Mouse (Mus musculus) heart, postnatal 36 days (tissue): Measurements from ENCODE around the gene Rbmx2. TPM values are rescaled to one million over a fixed set of nuclear protein-coding genes. Genes with fewer than 3 reads are reported as not detected.

ENCODE experiments used
- DNase-seq, 2 experiments: peaks; one replicate each; pipeline ENCODE4 v3.0.0; 2021 to 2022
- intact Hi-C: fragments of 180-260 bp; cut with DNase I; formaldehyde crosslinking; loops from one replicate; pipeline ENCODE4 v1.15.1; 2025
- total RNA-seq, 2 experiments: library from RNA; stranded (reverse); gene quantifications; 2 replicates each; pipeline ENCODE4 v1.2.3; 2021

Rbmx2 gene
- total RNA-seq, result 1 to 10 TPM; 1.5 to 2.6 TPM

GRCm38 (mm10) chrX:48694864-48695371 is at the start of gene Rbmx2:
TSS of gene Rbmx2 (plus strand) at chrX:48695004.
- peak; percentile 87 for DNase-seq
- intact Hi-C loops, result loop anchor here (10.0 kb wide), 1 partner anchor 590 kb away; the partner anchor contains the start of gene Enox2

- no peak for DNase-seq
- intact Hi-C loops, result no loop called here
Measured at GRCm38 (mm10) chrX:48666807-48667206, 28.0 kb upstream of the Rbmx2 start.

GRCm38 (mm10) chrX:48669588-48669987 is 25.2 kb upstream of the Rbmx2 start:
- intact Hi-C loops, result no loop called here
- no peak for DNase-seq

GRCm38 (mm10) chrX:48671714-48672113 is 23.1 kb upstream of the Rbmx2 start:
- no peak for DNase-seq

GRCm38 (mm10) chrX:48674171-48674570 is 20.6 kb upstream of the Rbmx2 start, which contains the start of gene Gpr119:
TSS of gene Gpr119 (minus strand) at chrX:48674478.
- no peak for DNase-seq
- intact Hi-C loops, result no loop called here

More at GRCm38 (mm10) chrX:48671714-48672113, 23.1 kb upstream of the Rbmx2 start:
- intact Hi-C loops, result no loop called here

- intact Hi-C loops, result loop anchor here (10.0 kb wide), 2 partner anchors 621 to 1871 kb away; no protein-coding TSS in a partner anchor
- DNase-seq, result peak; percentile 13 to 35
Measured at GRCm38 (mm10) chrX:48683451-48683850, 11.4 kb upstream of the Rbmx2 start.

GRCm38 (mm10) chrX:48683857-48684256 is 10.9 kb upstream of the Rbmx2 start:
- intact Hi-C loops, result loop anchor here (10.0 kb wide), 2 partner anchors 621 to 1871 kb away; no protein-coding TSS in a partner anchor
- DNase-seq, result no peak

GRCm38 (mm10) chrX:48694460-48694859 is 344 bp upstream of the Rbmx2 start:
- DNase-seq, result no peak
- intact Hi-C loops, result loop anchor here (10.0 kb wide), 1 partner anchor 590 kb away; the partner anchor contains the start of gene Enox2

- no peak for DNase-seq
- intact Hi-C loops, result no loop called here
Measured at GRCm38 (mm10) chrX:48709701-48710100, 14.9 kb downstream of the Rbmx2 start.

GRCm38 (mm10) chrX:48712846-48713245 is 18.0 kb downstream of the Rbmx2 start:
- intact Hi-C loops, result no loop called here
- no peak for DNase-seq

GRCm38 (mm10) chrX:48754710-48755283 is 60.0 kb downstream of the Rbmx2 start:
- DNase-seq, result no peak
- intact Hi-C loops, result no loop called here

Other genes starting within 250 kb of the Rbmx2 start
- gene Elf4, start 231.9 kb upstream of the Rbmx2 start, total RNA-seq, result 1 to 10 TPM; 5.7 to 6.6 TPM
- 100 to 1,000 TPM; 109 to 116 TPM for gene Aifm1, start 181.4 kb upstream of the Rbmx2 start, total RNA-seq
- gene Rab33a, start 175.7 kb upstream of the Rbmx2 start, total RNA-seq, result under 1 TPM in 1 of 2 experiments, not detected in 1; 0.53 TPM
- gene Zfp280c, start 100.5 kb upstream of the Rbmx2 start, total RNA-seq, result 1 to 10 TPM; 5.2 to 7.5 TPM
- gene Slc25a14, start 71.6 kb upstream of the Rbmx2 start, total RNA-seq, result 1 to 10 TPM; 2.2 to 3.8 TPM
- gene Gpr119, start 20.5 kb upstream of the Rbmx2 start, total RNA-seq, result not detected
- gene Gm595, start 182.7 kb downstream of the Rbmx2 start, total RNA-seq, result not detected